Mouse (Mus musculus): ENCODE measurements around the gene Krtap4-7. TPM values are rescaled to one million over a fixed set of nuclear protein-coding genes. Genes with fewer than 3 reads are reported as not detected.
"Not testable (repeated sequence)": the region's sequence is repeated elsewhere in the genome, so short reads cannot be mapped to it uniquely, and the experiment has no call there.

Gene Krtap4-7
- total RNA-seq (2014; rRNA removed), result not detected in 2 replicates
- polyA plus RNA-seq (2015; fragmentation: Nextera tagmentation; extraction: Ambion mirVana), result not detected in 2 replicates

DNA sequence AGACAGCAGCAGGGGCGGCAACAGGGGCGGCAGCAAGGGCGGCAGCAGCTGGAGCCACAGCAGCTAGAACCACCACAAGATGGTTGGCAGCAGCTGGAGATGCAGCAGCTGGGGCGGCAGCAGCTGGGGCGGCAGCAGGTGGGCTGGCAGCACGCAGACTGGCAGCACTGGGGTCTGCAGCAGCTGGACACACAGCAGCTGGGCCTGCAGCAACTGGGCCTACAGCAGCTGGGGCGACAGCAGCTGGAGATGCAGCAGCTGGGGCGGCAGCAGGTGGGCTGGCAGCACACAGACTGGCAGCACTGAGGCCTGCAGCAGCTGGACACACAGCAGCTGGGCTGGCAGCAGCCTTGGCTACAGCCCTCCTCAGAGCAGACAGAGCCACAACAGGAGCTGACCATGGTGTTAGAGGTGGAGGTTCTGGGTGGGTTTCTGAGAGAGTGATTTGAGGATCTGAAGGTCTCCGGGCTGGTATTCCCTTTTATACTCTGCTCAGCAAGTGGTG is at the start of gene Krtap4-7:
Krtap4-7 (minus strand) TSS at position 455 of the 505 bp plus-strand sequence.
- not testable (repeated sequence) for H3K36me3 ChIP-seq (ENCODE audit: insufficient read depth, low read length); H3K4me2 ChIP-seq (ENCODE audit: low read depth, low read length, poor library complexity, severe bottlenecking); H3K9ac ChIP-seq (replicated peaks; ENCODE audit: low read length, poor library complexity, severe bottlenecking); H3K4me1 ChIP-seq (ENCODE audit: insufficient read depth, low read length); H3K9me3 ChIP-seq (ENCODE audit: low read length); H3K4me3 ChIP-seq (ENCODE audit: low read depth, low read length); DNase-seq (ENCODE audit: low spot score); H3K27ac ChIP-seq (ENCODE audit: low read depth, low read length); H3K27me3 ChIP-seq (ENCODE audit: insufficient read depth, low read length); ATAC-seq (ENCODE audit: low FRiP score)
- WGBS, result 85% methylated on average over 9 of the region's 9 CpGs

DNA sequence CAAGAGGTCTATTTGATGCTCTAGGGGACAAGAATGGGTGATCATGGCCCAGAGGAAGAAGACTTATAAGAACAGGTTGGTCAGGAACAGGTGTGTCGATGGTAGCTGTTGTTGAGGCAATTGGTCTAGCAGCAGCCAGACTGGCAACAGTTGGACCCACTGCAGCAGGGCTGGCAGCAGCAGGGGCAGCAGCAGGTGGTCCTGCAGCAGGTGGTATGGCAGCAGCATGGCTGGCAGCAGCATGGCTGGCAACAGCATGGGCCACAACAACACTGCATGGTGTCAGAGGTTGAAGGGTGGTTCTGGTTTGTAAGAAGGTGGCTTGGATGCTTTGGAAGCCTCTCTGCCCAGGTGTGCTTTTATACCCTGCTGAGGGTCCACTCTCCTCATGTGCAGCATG is 46.6 kb upstream of the Krtap4-7 start, which contains the start of gene Gm14190:
Gm14190 (minus strand) TSS at position 278 of the 400 bp plus-strand sequence.
- Histone ChIP-seq H3K27me3 (ENCODE audit: insufficient read depth, low read length) (no peaks in the 10 kb centered on the region), H3K36me3 (ENCODE audit: insufficient read depth, low read length) (no peaks in the 10 kb centered on the region), H3K9ac (replicated peaks; ENCODE audit: low read length, poor library complexity, severe bottlenecking) (no peak within 1 kb of the TSS), H3K4me1 (ENCODE audit: insufficient read depth, low read length) (no peaks in the 10 kb centered on the region), H3K4me3 (ENCODE audit: low read depth, low read length) (no peak within 1 kb of the TSS), H3K9me3 (ENCODE audit: low read length) (no peaks in the 10 kb centered on the region), H3K4me2 (ENCODE audit: low read depth, low read length, poor library complexity, severe bottlenecking) (no peak within 1 kb of the TSS), H3K27ac (ENCODE audit: low read depth, low read length) (no peak within 1 kb of the TSS)
- ATAC-seq (ENCODE audit: low FRiP score) (no peak), DNase-seq (ENCODE audit: low spot score) (no peak)
- WGBS, result 92% methylated on average over 1 of the region's 1 CpGs
- TF ChIP-seq CTCF (IDR thresholded peaks at IDR 0.05), result no peak

DNA sequence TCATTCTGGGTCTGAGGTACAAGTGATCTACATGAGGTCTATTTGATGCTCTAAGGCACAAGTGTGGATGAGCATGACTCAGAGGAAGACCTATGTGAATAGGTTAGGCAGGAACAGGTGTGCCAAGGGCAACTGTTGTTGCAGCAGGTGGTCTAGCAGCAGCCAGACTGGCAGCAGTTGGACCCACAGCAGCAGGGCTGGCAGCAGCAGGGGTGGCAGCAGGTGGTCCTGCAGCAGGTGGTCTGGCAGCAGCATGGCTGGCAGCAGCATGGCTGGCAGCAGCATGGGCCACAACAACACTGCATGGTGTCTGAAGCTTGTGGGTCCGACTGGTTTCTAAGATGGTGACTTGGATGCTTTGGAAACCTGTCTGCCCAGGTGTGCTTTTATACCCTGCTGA is 41.3 kb upstream of the Krtap4-7 start:
- H3K36me3 ChIP-seq (ENCODE audit: insufficient read depth, low read length); H3K9me3 ChIP-seq (ENCODE audit: low read length); ATAC-seq (ENCODE audit: low FRiP score); H3K27ac ChIP-seq (ENCODE audit: low read depth, low read length); H3K9ac ChIP-seq (replicated peaks; ENCODE audit: low read length, poor library complexity, severe bottlenecking); H3K4me1 ChIP-seq (ENCODE audit: insufficient read depth, low read length); DNase-seq (ENCODE audit: low spot score); H3K4me3 ChIP-seq (ENCODE audit: low read depth, low read length); H3K4me2 ChIP-seq (ENCODE audit: low read depth, low read length, poor library complexity, severe bottlenecking); H3K27me3 ChIP-seq (ENCODE audit: insufficient read depth, low read length): not testable (repeated sequence)
- WGBS, result 89% methylated on average over 1 of the region's 1 CpGs

DNA sequence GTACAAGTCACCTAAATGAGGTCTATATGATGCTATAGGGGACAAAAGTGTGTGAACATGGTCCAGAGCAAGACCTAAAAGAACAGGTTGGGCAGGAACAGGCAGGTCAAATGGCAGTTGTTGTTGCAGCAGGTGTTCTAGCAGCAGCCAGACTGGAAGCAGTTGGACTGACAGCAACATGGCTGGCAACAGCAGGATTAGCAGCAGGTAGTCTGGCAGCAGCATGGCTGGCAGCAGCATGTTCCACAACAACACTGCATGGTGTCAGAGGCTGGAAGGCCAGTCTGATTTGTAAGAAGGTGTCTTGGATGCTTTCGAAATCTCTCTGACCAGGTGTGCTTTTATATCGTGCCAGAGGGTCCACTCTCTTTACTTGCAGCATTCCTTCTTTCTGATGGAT is 39.6 kb upstream of the Krtap4-7 start:
- Histone ChIP-seq H3K36me3 (ENCODE audit: insufficient read depth, low read length) (no peaks in the 10 kb centered on the region), H3K27ac (ENCODE audit: low read depth, low read length) (no peak overlapping the region), H3K4me1 (ENCODE audit: insufficient read depth, low read length) (no peaks in the 10 kb centered on the region), H3K9me3 (ENCODE audit: low read length) (no peaks in the 10 kb centered on the region), H3K4me3 (ENCODE audit: low read depth, low read length) (no peak overlapping the region), H3K27me3 (ENCODE audit: insufficient read depth, low read length) (no peaks in the 10 kb centered on the region), H3K9ac (replicated peaks; ENCODE audit: low read length, poor library complexity, severe bottlenecking) (no peak overlapping the region), H3K4me2 (ENCODE audit: low read depth, low read length, poor library complexity, severe bottlenecking) (no peak overlapping the region)
- ATAC-seq (ENCODE audit: low FRiP score), result no peak
- TF ChIP-seq CTCF (IDR thresholded peaks at IDR 0.05), result no peak
- no peak for DNase-seq (ENCODE audit: low spot score)
- 77% methylated on average over 2 of the region's 2 CpGs for WGBS

DNA sequence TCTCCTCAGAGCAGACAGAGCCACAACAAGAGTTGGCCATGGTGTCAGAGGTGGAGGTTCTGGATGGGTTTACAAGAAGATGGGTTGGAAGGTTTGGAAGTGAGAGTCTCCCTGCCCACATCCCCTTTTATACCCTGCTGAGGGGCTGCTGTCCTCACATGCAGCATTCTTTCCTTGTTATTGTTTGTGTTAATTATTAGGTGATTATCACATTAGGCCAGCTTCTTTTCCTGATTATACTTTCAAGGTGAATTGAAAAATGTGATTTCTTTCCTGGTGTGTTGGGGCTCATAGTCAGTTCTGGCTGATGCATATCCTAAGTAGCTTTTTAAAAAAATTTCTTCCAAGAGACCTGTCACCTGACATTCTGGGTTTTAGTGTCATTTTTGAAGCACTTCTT is 22.0 kb upstream of the Krtap4-7 start, which contains the start of gene Krtap4-6:
Krtap4-6 (minus strand) TSS at position 101 of the 400 bp plus-strand sequence.
- no peak for DNase-seq (ENCODE audit: low spot score)
- Histone ChIP-seq H3K4me3 (ENCODE audit: low read depth, low read length) (no peak within 1 kb of the TSS), H3K27ac (ENCODE audit: low read depth, low read length) (no peak within 1 kb of the TSS), H3K27me3 (ENCODE audit: insufficient read depth, low read length) (no peaks in the 10 kb centered on the region), H3K4me1 (ENCODE audit: insufficient read depth, low read length) (no peaks in the 10 kb centered on the region), H3K9ac (replicated peaks; ENCODE audit: low read length, poor library complexity, severe bottlenecking) (no peak within 1 kb of the TSS), H3K9me3 (ENCODE audit: low read length) (no peaks in the 10 kb centered on the region), H3K4me2 (ENCODE audit: low read depth, low read length, poor library complexity, severe bottlenecking) (no peak within 1 kb of the TSS), H3K36me3 (ENCODE audit: insufficient read depth, low read length) (no peaks in the 10 kb centered on the region)
- ATAC-seq (ENCODE audit: low FRiP score), result no peak
- TF ChIP-seq CTCF (IDR thresholded peaks at IDR 0.05), result no peak

DNA sequence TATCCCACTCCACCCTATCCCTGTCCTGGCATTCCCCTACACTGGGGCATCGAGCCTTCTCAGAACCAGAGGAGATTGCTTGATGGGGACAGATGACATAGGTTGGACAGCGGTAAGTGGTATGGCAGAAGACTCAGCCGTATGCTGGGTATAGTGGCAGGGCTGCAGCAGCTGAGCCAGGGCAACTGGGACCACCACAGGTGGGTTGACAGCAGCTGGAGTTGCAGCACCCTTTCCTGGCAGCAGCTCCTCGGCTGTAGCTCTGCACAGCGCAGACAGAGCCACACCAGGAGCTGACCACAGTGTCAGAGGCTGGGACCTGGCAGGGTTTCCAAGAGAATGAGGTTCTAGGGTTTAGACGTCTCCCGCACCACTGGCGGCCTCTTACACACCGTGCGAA is 18.9 kb upstream of the Krtap4-7 start:
- no peak overlapping the region for H3K27ac ChIP-seq (ENCODE audit: low read depth, low read length)
- no peaks in the 10 kb centered on the region for H3K27me3 ChIP-seq (ENCODE audit: insufficient read depth, low read length)
- H3K4me3 ChIP-seq (ENCODE audit: low read depth, low read length), result no peak overlapping the region
- ATAC-seq (ENCODE audit: low FRiP score) (no peak), DNase-seq (ENCODE audit: low spot score) (no peak)
- H3K4me1 ChIP-seq (ENCODE audit: insufficient read depth, low read length), result no peaks in the 10 kb centered on the region
- no peaks in the 10 kb centered on the region for H3K36me3 ChIP-seq (ENCODE audit: insufficient read depth, low read length)
- WGBS, result 86% methylated on average over 10 of the region's 10 CpGs
- no peak overlapping the region for H3K4me2 ChIP-seq (ENCODE audit: low read depth, low read length, poor library complexity, severe bottlenecking)
- no peaks in the 10 kb centered on the region for H3K9me3 ChIP-seq (ENCODE audit: low read length)
- H3K9ac ChIP-seq (replicated peaks; ENCODE audit: low read length, poor library complexity, severe bottlenecking), result no peak overlapping the region
- TF ChIP-seq CTCF (IDR thresholded peaks at IDR 0.05), result no peak

Measured in midbrain, postnatal 0 days (tissue).